Mouse (Mus musculus) CH12.LX (cell line): ENCODE data around the gene Bcl10. TPM values are rescaled to one million over a fixed set of nuclear protein-coding genes. Genes with fewer than 3 reads are reported as not detected.

Source experiments
- DNase-seq: peaks from one replicate; pipeline ENCODE4 v3.0.0-alpha.2; 2013; ENCODE audit errors: extremely low read depth
- H3K27ac ChIP-seq: 2 replicates; pipeline ENCODE4 v1.5.1; 2012; ENCODE audit warnings: low read depth, mild to moderate bottlenecking, control low read depth, moderate library complexity; ENCODE audit not compliant: insufficient read depth
- H3K27me3 ChIP-seq: replicated peaks from 2 replicates; pipeline ENCODE3; 2012; ENCODE audit warnings: inconsistent platforms
- H3K36me3 ChIP-seq, 2 experiments: replicated peaks in 1 of 2; 2 replicates each; pipeline versions ENCODE3 to v1.6.1; 2012; ENCODE audit warnings: inconsistent platforms in 1 of 2, low read length in 1 of 2, mild to moderate bottlenecking in 1 of 2, mixed read lengths in 1 of 2, moderate library complexity in 1 of 2; ENCODE audit not compliant: control insufficient read depth in 1 of 2, insufficient read depth in 1 of 2
- H3K4me1 ChIP-seq, 2 experiments: 2 replicates each; pipeline ENCODE4 v1.6.1; 2012; ENCODE audit warnings: inconsistent platforms in 1 of 2, moderate library complexity in 1 of 2; ENCODE audit not compliant: insufficient read depth in 2 of 2, control insufficient read depth in 1 of 2
- H3K4me2 ChIP-seq: 2 replicates; pipeline ENCODE4 v1.6.1; 2012; ENCODE audit warnings: low read depth, mild to moderate bottlenecking, control low read depth; ENCODE audit not compliant: poor library complexity, insufficient read depth, severe bottlenecking
- H3K4me3 ChIP-seq, 3 experiments: fragments of 150-350 bp in 1 of 3; sonication (generic) in 1 of 3; replicated peaks in 1 of 3; 2 replicates each; pipeline versions ENCODE3 to v1.5.1; 2011 to 2012; ENCODE audit warnings: low read depth in 2 of 3, low read length in 2 of 3, mild to moderate bottlenecking in 2 of 3, moderate library complexity in 2 of 3, control low read depth in 1 of 3, improper control_type of control experiment in 1 of 3, inconsistent platforms in 1 of 3, mixed read lengths in 1 of 3; ENCODE audit not compliant: poor library complexity in 1 of 3
- H3K79me2 ChIP-seq: replicated peaks from 2 replicates; pipeline ENCODE4 v1.6.1; 2012; ENCODE audit warnings: mild to moderate bottlenecking, moderate library complexity; ENCODE audit not compliant: control insufficient read depth, poor library complexity, insufficient read depth, severe bottlenecking; ENCODE audit errors: extremely low read depth
- H3K9ac ChIP-seq: 2 replicates; pipeline ENCODE4 v1.6.1; 2012; ENCODE audit warnings: low read depth, mild to moderate bottlenecking, control low read depth, moderate library complexity; ENCODE audit not compliant: insufficient read depth
- H3K9me3 ChIP-seq: replicated peaks from 2 replicates; pipeline ENCODE3; 2012; ENCODE audit warnings: low read length, inconsistent platforms, mixed read lengths
- BHLHE40 ChIP-seq: IDR thresholded peaks from 2 replicates; pipeline ENCODE4 v1.6.1; 2011; ENCODE audit warnings: mild to moderate bottlenecking, low read depth, low read length, improper control_type of control experiment
- CHD2 ChIP-seq: IDR thresholded peaks from 2 replicates; pipeline ENCODE4 v1.6.1; 2011; ENCODE audit warnings: low read length, improper control_type of control experiment
- CTCF ChIP-seq, 2 experiments: IDR thresholded peaks in 1 of 2; conservative IDR thresholded peaks in 1 of 2; 2 replicates each; pipeline ENCODE4 v1.5.1; 2011 to 2012; ENCODE audit warnings: low read depth in 2 of 2, low read length in 2 of 2, improper control_type of control experiment in 1 of 2, inconsistent platforms in 1 of 2, mild to moderate bottlenecking in 1 of 2, moderate library complexity in 1 of 2
- ELF1 ChIP-seq: IDR thresholded peaks from 2 replicates; pipeline ENCODE4 v1.6.1; 2014; ENCODE audit warnings: low read depth, mild to moderate bottlenecking, inconsistent platforms, low read length, improper control_type of control experiment
- EP300 ChIP-seq: IDR thresholded peaks from 2 replicates; pipeline ENCODE4 v1.6.1; 2011; ENCODE audit warnings: low read length, improper control_type of control experiment
- ETS1 ChIP-seq: conservative IDR thresholded peaks from 2 replicates; pipeline ENCODE4 v1.6.1; 2012; ENCODE audit warnings: low read depth, mild to moderate bottlenecking, inconsistent platforms, low read length, improper control_type of control experiment, moderate library complexity
- GABPA ChIP-seq: IDR thresholded peaks from 2 replicates; pipeline ENCODE4 v1.6.1; 2012; ENCODE audit warnings: low read depth, low read length, improper control_type of control experiment, inconsistent platforms; ENCODE audit not compliant: insufficient replicate concordance
- IRF4 ChIP-seq: IDR thresholded peaks from 2 replicates; pipeline ENCODE4 v1.6.1; 2014; ENCODE audit warnings: low read depth, mild to moderate bottlenecking, inconsistent platforms, low read length, improper control_type of control experiment
- JUN ChIP-seq: IDR thresholded peaks from 2 replicates; pipeline ENCODE4 v1.6.1; 2011; ENCODE audit warnings: low read depth, mild to moderate bottlenecking, low read length, improper control_type of control experiment, moderate library complexity; ENCODE audit not compliant: insufficient read depth
- JUND ChIP-seq: conservative IDR thresholded peaks from 2 replicates; pipeline ENCODE4 v1.6.1; 2011; ENCODE audit warnings: low read depth, low read length, improper control_type of control experiment
- MAFK ChIP-seq: IDR thresholded peaks from 2 replicates; pipeline ENCODE4 v1.6.1; 2011; ENCODE audit warnings: low read length, improper control_type of control experiment; ENCODE audit not compliant: insufficient replicate concordance
- MAX ChIP-seq: IDR thresholded peaks from 2 replicates; pipeline ENCODE4 v1.6.1; 2011; ENCODE audit warnings: low read length, improper control_type of control experiment
- MEF2A ChIP-seq: IDR thresholded peaks from 2 replicates; pipeline ENCODE4 v1.6.1; 2014; ENCODE audit warnings: low read depth, mild to moderate bottlenecking, inconsistent platforms, low read length, improper control_type of control experiment, borderline replicate concordance
- MXI1 ChIP-seq: IDR thresholded peaks from 2 replicates; pipeline ENCODE4 v1.6.1; 2011; ENCODE audit warnings: mild to moderate bottlenecking, low read depth, low read length, improper control_type of control experiment
- MYC ChIP-seq: IDR thresholded peaks from 2 replicates; pipeline ENCODE4 v1.6.1; 2011; ENCODE audit warnings: low read depth, mild to moderate bottlenecking, improper control_type of control experiment, low read length
- POLR2AphosphoS2 ChIP-seq: IDR thresholded peaks from 2 replicates; pipeline ENCODE4 v1.6.1; 2011; ENCODE audit warnings: low read depth, low read length, improper control_type of control experiment
- RAD21 ChIP-seq: IDR thresholded peaks from 2 replicates; pipeline ENCODE4 v1.6.1; 2011; ENCODE audit warnings: low read depth, mild to moderate bottlenecking, low read length, improper control_type of control experiment, moderate library complexity
- RCOR1 ChIP-seq: conservative IDR thresholded peaks from 2 replicates; pipeline ENCODE4 v1.6.1; 2012; ENCODE audit warnings: low read depth, mild to moderate bottlenecking, inconsistent platforms, low read length, improper control_type of control experiment
- SIN3A ChIP-seq: IDR thresholded peaks from 2 replicates; pipeline ENCODE4 v1.6.1; 2012; ENCODE audit warnings: low read length, improper control_type of control experiment, inconsistent platforms
- SMC3 ChIP-seq: IDR thresholded peaks from 2 replicates; pipeline ENCODE4 v1.6.1; 2011; ENCODE audit warnings: low read depth, low read length, improper control_type of control experiment
- TCF12 ChIP-seq: IDR thresholded peaks from 2 replicates; pipeline ENCODE4 v1.6.1; 2014; ENCODE audit warnings: low read depth, mild to moderate bottlenecking, inconsistent platforms, low read length, improper control_type of control experiment
- USF1 ChIP-seq: IDR thresholded peaks from 2 replicates; pipeline ENCODE4 v1.6.1; 2014; ENCODE audit warnings: low read depth, mild to moderate bottlenecking, inconsistent platforms, low read length, improper control_type of control experiment
- USF2 ChIP-seq: conservative IDR thresholded peaks from 2 replicates; pipeline ENCODE4 v1.6.1; 2011; ENCODE audit warnings: low read depth, low read length, improper control_type of control experiment
- ZC3H11A ChIP-seq: IDR thresholded peaks from 2 replicates; pipeline ENCODE4 v1.6.1; 2012; ENCODE audit warnings: low read depth, mild to moderate bottlenecking, inconsistent platforms, low read length, improper control_type of control experiment
- ZKSCAN1 ChIP-seq: IDR thresholded peaks from 2 replicates; pipeline ENCODE4 v1.6.1; 2012; ENCODE audit warnings: low read depth, inconsistent platforms, low read length, improper control_type of control experiment, borderline replicate concordance
- ZMIZ1 ChIP-seq: IDR thresholded peaks from 2 replicates; pipeline ENCODE4 v1.6.1; 2012; ENCODE audit warnings: low read depth, mild to moderate bottlenecking, inconsistent platforms, low read length, improper control_type of control experiment
- dilution Hi-C: fragments of 300-500 bp; cut with MboI; formaldehyde crosslinking; loops from 2 replicates; pipeline ENCODE4 v1.14.3; 2020; ENCODE audit warnings: low sequenced_read_pairs; ENCODE audit not compliant: extremely low pct_unique_long_range_greater_than_20kb, extremely low pct_ligation_motif_present
- in situ Hi-C: fragments of 300-500 bp; cut with MboI; formaldehyde crosslinking; loops from 3 replicates; pipeline ENCODE4 v1.14.3; 2019; ENCODE audit warnings: low sequenced_read_pairs, low pct_ligation_motif_present, low pct_unique_long_range_greater_than_20kb, mixed read lengths
- polyA plus RNA-seq: library from polyadenylated mRNA; unstranded; fragments of >175 nt; gene quantifications from 2 replicates; pipeline ENCODE4 v1.2.1, GENCODE M21; 2012; ENCODE audit warnings: low read depth; ENCODE audit not compliant: insufficient read length
- total RNA-seq, 2 experiments: library from RNA; depleted of rRNA; stranded (reverse); fragments of 300-350 nt in 1 of 2; fragments of >200 nt in 1 of 2; gene quantifications; 2 replicates each; pipeline ENCODE4 v1.2.3; 2012 to 2014

The Bcl10 gene
- total and polyA plus RNA-seq, 3 experiments = 73.6 to 177 (median 103) TPM

- Histone ChIP-seq H3K27me3 (no peaks in the 10 kb centered on the region), H3K9ac (no peak overlapping the region), H3K36me3 (no peaks in the 10 kb centered on the region), H3K9me3 (peaks cover 16% of the 10 kb centered on the region), H3K4me2 (peak overlapping the region; percentile 7), H3K4me3 (no peak overlapping the region), H3K79me2 (no peaks in the 10 kb centered on the region), H3K27ac (no peak overlapping the region), H3K4me1 (peaks cover 5 to 19% of the 10 kb centered on the region in 2 experiments)
- in situ Hi-C loops = loop anchor here (25.0 kb wide), 1 partner anchor 505 kb away; no protein-coding TSS in a partner anchor
- TF ChIP-seq MEF2A (peak; percentile 62; the same call in 1 of the 2 replicates), GABPA (no peak; the same call in 1 of the 2 replicates), ETS1 (peak; percentile 81; the same call in 1 of the 2 replicates), BHLHE40 (peak; percentile 83), MAX (0 out of 2 replicates have a peak, but pooled peaks have one; percentile 30), JUN (peak; percentile 90), POLR2AphosphoS2 (no peak), JUND (peak; percentile 94), ELF1 (peak; percentile 14; the same call in 1 of the 2 replicates), TCF12 (peak; percentile 52; the same call in 1 of the 2 replicates), EP300 (peak; percentile 94), ZKSCAN1 (no peak), IRF4 (peak; percentile 96), RCOR1 (peak; percentile 55; the same call in 1 of the 2 replicates), USF1 (no peak), CHD2 (peak; percentile 39; the same call in 1 of the 2 replicates), SMC3 (no peak), ZC3H11A (no peak), MAFK (peak; percentile 89), MYC (peak; percentile 69)
- dilution Hi-C loops = no loop called here
- DNase-seq = peak; percentile 84
These were observed 5.8 kb upstream of the Bcl10 start for GRCm38 (mm10) chr3:145916826-145917225.

GRCm38 (mm10) chr3:145922971-145923370 lies 367 bp downstream of the Bcl10 start:
- H3K9ac ChIP-seq = 0 out of 2 replicates have a peak overlapping the region, but pooled peaks have one; percentile 11
- DNase-seq = no peak
- H3K36me3 ChIP-seq = peaks cover 10 to 24% of the 10 kb centered on the region in 2 experiments
- no peak overlapping the region for H3K27ac ChIP-seq
- peaks cover 9 to 51% of the 10 kb centered on the region in 2 experiments for H3K4me1 ChIP-seq
- H3K4me2 ChIP-seq = no peak overlapping the region
- dilution Hi-C loops (no loop called here), in situ Hi-C loops (loop anchor here (25.0 kb wide), 1 partner anchor 511 kb away; no protein-coding TSS in a partner anchor)
- peaks cover 20% of the 10 kb centered on the region for H3K9me3 ChIP-seq
- H3K79me2 ChIP-seq = peaks cover 32% of the 10 kb centered on the region
- H3K4me3 ChIP-seq = no peak overlapping the region
- no peaks in the 10 kb centered on the region for H3K27me3 ChIP-seq
- TF ChIP-seq CTCF (conservative IDR thresholded peaks at IDR 0.05 in 1 of 2, IDR thresholded peaks at IDR 0.05 in 1 of 2; ENCODE audit: low read depth in 2 of 2, low read length in 2 of 2) = no peak
- no peak for TF ChIP-seq GABPA
- TF ChIP-seq IRF4 = no peak
- no peak for TF ChIP-seq ETS1
- no peak for TF ChIP-seq RAD21
- no peak for TF ChIP-seq MXI1
- no peak for TF ChIP-seq USF1
- peak; percentile 17; the same call in 1 of the 2 replicates for TF ChIP-seq ZMIZ1
- TF ChIP-seq USF2 = no peak
- 0 out of 2 replicates have a peak, but pooled peaks have one; percentile 13 for TF ChIP-seq SIN3A
